Mouse (Mus musculus) embryonic facial prominence, embryonic 13.5 days (tissue): ENCODE measurements around the gene Fam169a. TPM values are rescaled to one million over a fixed set of nuclear protein-coding genes. Genes with fewer than 3 reads are reported as not detected.
"Not testable (repeated sequence)": the region's sequence is repeated elsewhere in the genome, so short reads cannot be mapped to it uniquely, and the experiment has no call there.

Source experiments
- ATAC-seq: fragments of 200-750 bp; cut with Nextera tagmentation; 2 replicates; pipeline ENCODE4 v1.8.0; 2017; ENCODE audit warnings: low read depth; ENCODE audit not compliant: insufficient number of reproducible peaks, insufficient read depth, low FRiP score, low TSS enrichment
- H3K27ac ChIP-seq: fragments of 300-500 bp; sonication (generic); 2 replicates; pipeline ENCODE4 v1.5.1; 2015; ENCODE audit warnings: moderate library complexity, mild to moderate bottlenecking, inconsistent platforms
- H3K27me3 ChIP-seq: fragments of 300-500 bp; sonication (generic); 2 replicates; pipeline ENCODE4 v1.6.1; 2015; ENCODE audit warnings: mild to moderate bottlenecking, inconsistent platforms
- H3K36me3 ChIP-seq: fragments of 300-500 bp; sonication (generic); 2 replicates; pipeline ENCODE4 v1.6.1; 2015; ENCODE audit warnings: mild to moderate bottlenecking, inconsistent platforms
- H3K4me1 ChIP-seq: fragments of 300-500 bp; sonication (generic); 2 replicates; pipeline ENCODE4 v1.6.1; 2015; ENCODE audit warnings: inconsistent platforms
- H3K4me2 ChIP-seq: fragments of 300-500 bp; sonication (generic); 2 replicates; pipeline ENCODE4 v1.6.1; 2015; ENCODE audit warnings: moderate library complexity, mild to moderate bottlenecking, inconsistent platforms
- H3K4me3 ChIP-seq: fragments of 300-500 bp; sonication (generic); 2 replicates; pipeline ENCODE4 v1.5.1; 2015; ENCODE audit warnings: mild to moderate bottlenecking, inconsistent platforms
- H3K9ac ChIP-seq: fragments of 300-500 bp; sonication (generic); 2 replicates; pipeline ENCODE4 v1.6.1; 2015; ENCODE audit warnings: mild to moderate bottlenecking, inconsistent platforms
- H3K9me3 ChIP-seq: fragments of 300-500 bp; sonication (generic); 2 replicates; pipeline ENCODE4 v1.6.1; 2016; ENCODE audit warnings: inconsistent platforms
- WGBS: fragments of 180-500 bp; shearing (Covaris S2); methylation state at CpG from one replicate; pipeline ENCODE4 v1.1.7; 2015; ENCODE audit warnings: mixed read lengths; 5-methylcytosine and 5-hydroxymethylcytosine counted together
- polyA plus RNA-seq: library from polyadenylated mRNA; unstranded; fragments of >200 nt; fragmentation: Nextera tagmentation; extraction: Ambion mirVana; gene quantifications from 2 replicates; pipeline ENCODE4 v1.2.1, GENCODE M21; 2015

The Fam169a gene
- polyA plus RNA-seq, 1 experiment from 2014 or later: 4.0 TPM

GRCm38 (mm10) chr13:97130413-97130812 is 63.3 kb downstream of the Fam169a start:
- not testable (repeated sequence) for H3K4me2 ChIP-seq, H3K9ac ChIP-seq, H3K9me3 ChIP-seq, H3K27me3 ChIP-seq, ATAC-seq, H3K4me1 ChIP-seq, H3K27ac ChIP-seq, H3K4me3 ChIP-seq
- no CpG with 5 or more reads among the region's 2 CpGs for WGBS
- H3K36me3 ChIP-seq: peaks cover 28% of the 10 kb centered on the region

- Histone ChIP-seq H3K4me3 (peak within 1 kb of the TSS; percentile 91), H3K27ac (peak within 1 kb of the TSS; percentile 86), H3K4me1 (peaks cover 8% of the 10 kb centered on the region), H3K36me3 (peaks cover 21% of the 10 kb centered on the region), H3K4me2 (peak within 1 kb of the TSS; percentile 74), H3K27me3 (no peaks in the 10 kb centered on the region), H3K9me3 (no peaks in the 10 kb centered on the region), H3K9ac (peak within 1 kb of the TSS; percentile 92)
- peak; percentile 89 for ATAC-seq
- WGBS: under 1% methylated on average over 57 of the region's 57 CpGs
These were observed 70.6 kb downstream of the Fam169a start, which contains the start of the genes Gfm2 and Nsa2 for GRCm38 (mm10) chr13:97137466-97138400. Gene Gfm2 (plus strand): TSS chr13:97137937. Gene Nsa2 (minus strand): TSS chr13:97137937.

- Histone ChIP-seq H3K4me2 (peak overlapping the region; percentile 56), H3K4me3 (peak overlapping the region; percentile 91), H3K36me3 (peaks cover 24% of the 10 kb centered on the region), H3K27ac (0 out of 2 replicates have a peak overlapping the region, but pooled peaks have one; percentile 86), H3K9ac (peak overlapping the region; percentile 92)
- 31% methylated on average over 8 of the region's 8 CpGs for WGBS
- not testable (repeated sequence) for H3K9me3 ChIP-seq, H3K4me1 ChIP-seq, H3K27me3 ChIP-seq, ATAC-seq
These were observed 71.4 kb downstream of the Fam169a start for GRCm38 (mm10) chr13:97138404-97138931.

- whole genome bisulfite sequencing: 78% methylated on average over 7 of the region's 7 CpGs
- peaks cover 28% of the 10 kb centered on the region for H3K36me3 ChIP-seq
- H3K4me1 ChIP-seq: peaks cover 8% of the 10 kb centered on the region
- H3K27me3 ChIP-seq: no peaks in the 10 kb centered on the region
- H3K9ac ChIP-seq: no peak overlapping the region
- H3K9me3 ChIP-seq: no peaks in the 10 kb centered on the region
- no peak overlapping the region for H3K27ac ChIP-seq
- no peak overlapping the region for H3K4me2 ChIP-seq
- H3K4me3 ChIP-seq: no peak overlapping the region
- ATAC-seq: no peak
These were observed 75.2 kb downstream of the Fam169a start for GRCm38 (mm10) chr13:97142321-97142720.

GRCm38 (mm10) chr13:97145834-97146233 is 78.7 kb downstream of the Fam169a start:
- H3K27me3 ChIP-seq: no peaks in the 10 kb centered on the region
- ATAC-seq: no peak
- no peak overlapping the region for H3K27ac ChIP-seq
- no peak overlapping the region for H3K4me2 ChIP-seq
- H3K9me3 ChIP-seq: no peaks in the 10 kb centered on the region
- peaks cover 57% of the 10 kb centered on the region for H3K36me3 ChIP-seq
- H3K4me3 ChIP-seq: no peak overlapping the region
- H3K9ac ChIP-seq: no peak overlapping the region
- no peaks in the 10 kb centered on the region for H3K4me1 ChIP-seq
- 57% methylated on average over 4 of the region's 4 CpGs for WGBS

DNA sequence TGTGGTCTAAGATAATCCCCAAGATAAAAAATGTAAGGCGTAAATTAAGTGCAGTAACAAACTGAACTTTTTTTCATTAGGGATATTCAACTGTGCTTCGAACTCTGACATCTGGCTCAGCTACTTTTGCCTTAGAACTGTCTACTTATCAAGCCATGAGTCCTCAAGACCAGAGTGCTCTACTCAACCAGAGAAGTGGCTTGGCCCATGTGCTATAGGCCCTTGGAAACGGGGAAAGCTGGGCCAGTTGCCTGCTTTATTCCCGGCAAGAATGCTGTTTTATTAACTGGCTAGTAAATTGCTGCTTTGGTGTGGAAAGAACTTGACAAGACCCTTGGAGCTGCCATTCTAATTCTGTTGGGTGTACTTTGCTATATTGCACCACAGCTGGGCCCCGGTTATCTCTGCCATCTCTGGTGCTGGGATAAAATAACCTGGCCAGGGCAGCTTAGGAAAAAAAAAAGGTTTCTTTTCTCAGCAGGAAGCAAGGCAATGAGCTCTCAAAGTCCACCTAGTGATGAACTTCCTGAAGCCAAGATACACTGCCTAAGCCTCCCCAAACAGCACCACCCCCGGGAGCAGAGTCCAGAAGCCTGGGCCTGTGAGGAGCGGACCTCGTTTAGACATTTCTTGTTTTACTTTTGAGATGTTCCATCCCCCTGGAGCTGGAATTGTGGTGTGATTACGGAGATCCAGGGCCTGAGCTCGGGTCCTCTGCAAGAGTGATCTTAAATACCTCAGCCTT is 108.6 kb downstream of the Fam169a start:
- H3K9ac ChIP-seq: no peak overlapping the region
- no peak overlapping the region for H3K4me3 ChIP-seq
- peaks cover 90% of the 10 kb centered on the region for H3K36me3 ChIP-seq
- H3K4me2 ChIP-seq: no peak overlapping the region
- no peaks in the 10 kb centered on the region for H3K27me3 ChIP-seq
- no peak for ATAC-seq
- no peak overlapping the region for H3K27ac ChIP-seq
- WGBS: 88% methylated on average over 10 of the region's 10 CpGs
- no peaks in the 10 kb centered on the region for H3K9me3 ChIP-seq
- no peaks in the 10 kb centered on the region for H3K4me1 ChIP-seq

DNA sequence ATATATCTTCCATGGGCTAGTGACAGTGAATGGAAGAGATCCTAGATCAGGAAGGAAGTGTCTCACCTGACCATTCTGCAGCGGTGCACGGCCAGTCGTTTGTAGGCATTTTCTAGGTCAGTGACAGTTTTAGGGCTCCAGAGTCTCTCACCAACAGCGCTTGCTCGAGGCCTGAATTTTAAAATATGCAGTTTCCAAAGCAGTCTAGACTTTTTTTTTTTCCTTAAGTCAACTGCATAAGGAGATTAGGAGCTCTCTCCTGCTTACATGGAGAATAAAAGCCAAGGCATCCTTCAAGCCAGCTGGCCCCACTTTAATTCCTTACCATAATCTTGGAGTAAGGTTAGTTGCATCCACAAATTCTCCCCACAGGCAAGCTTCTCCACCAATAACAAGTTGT is 109.6 kb downstream of the Fam169a start:
- no peak for ATAC-seq
- Histone ChIP-seq H3K9ac (no peak overlapping the region), H3K27ac (no peak overlapping the region), H3K4me1 (no peaks in the 10 kb centered on the region), H3K4me3 (no peak overlapping the region), H3K4me2 (no peak overlapping the region), H3K36me3 (peaks cover 86% of the 10 kb centered on the region), H3K27me3 (no peaks in the 10 kb centered on the region), H3K9me3 (no peaks in the 10 kb centered on the region)
- 93% methylated on average over 5 of the region's 5 CpGs for WGBS

GRCm38 (mm10) chr13:97178943-97179342 is 111.9 kb downstream of the Fam169a start:
- H3K4me2 ChIP-seq: no peak overlapping the region
- no peaks in the 10 kb centered on the region for H3K9me3 ChIP-seq
- no peak overlapping the region for H3K4me3 ChIP-seq
- H3K4me1 ChIP-seq: no peaks in the 10 kb centered on the region
- H3K27me3 ChIP-seq: no peaks in the 10 kb centered on the region
- H3K36me3 ChIP-seq: peaks cover 72% of the 10 kb centered on the region
- no peak for ATAC-seq
- H3K9ac ChIP-seq: no peak overlapping the region
- WGBS: 79% methylated on average over 7 of the region's 7 CpGs
- H3K27ac ChIP-seq: no peak overlapping the region

DNA sequence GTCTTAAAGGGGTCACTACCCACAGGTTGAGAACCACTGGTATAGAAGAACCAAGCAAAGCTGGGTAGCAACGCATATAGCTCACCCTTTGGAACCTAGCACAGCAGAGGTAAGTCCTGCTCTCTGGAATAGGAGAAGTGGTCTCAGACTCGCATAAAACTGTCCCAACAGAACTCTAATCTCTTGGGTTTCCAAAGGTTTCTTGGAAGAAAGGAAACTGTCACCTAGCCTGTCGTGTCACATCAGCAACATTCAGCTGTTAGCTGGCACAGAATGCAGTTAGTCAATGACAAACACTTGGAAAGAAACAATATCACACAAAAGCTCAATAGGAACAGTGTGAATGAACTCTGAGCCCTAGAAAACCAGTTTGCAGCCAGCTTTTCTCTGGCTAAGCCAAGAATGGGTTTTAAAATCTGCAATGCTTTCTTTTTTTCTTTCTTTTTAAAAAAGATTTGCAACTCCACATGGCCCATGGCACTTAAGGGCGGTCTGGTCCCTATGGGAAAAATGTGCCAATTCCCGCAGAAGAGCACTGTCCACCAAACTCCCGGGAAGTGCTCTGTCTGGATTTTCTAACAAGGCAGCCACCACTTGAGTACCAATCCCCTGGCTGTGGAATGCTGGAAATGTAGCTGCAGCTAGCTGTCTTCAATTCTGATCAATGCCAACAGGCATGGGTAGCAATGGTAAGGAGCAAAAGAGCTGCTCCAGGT is 113.2 kb downstream of the Fam169a start:
- WGBS: 80% methylated on average over 6 of the region's 6 CpGs
- Histone ChIP-seq H3K4me2 (no peak overlapping the region), H3K4me1 (no peaks in the 10 kb centered on the region)

More for the DNA sequence above, 113.2 kb downstream of the Fam169a start:
- H3K27ac ChIP-seq: no peak overlapping the region
- H3K27me3 ChIP-seq: no peaks in the 10 kb centered on the region
- no peak overlapping the region for H3K9ac ChIP-seq
- peaks cover 63% of the 10 kb centered on the region for H3K36me3 ChIP-seq
- H3K9me3 ChIP-seq: no peaks in the 10 kb centered on the region
- H3K4me3 ChIP-seq: no peak overlapping the region
- no peak for ATAC-seq
